Mouse (Mus musculus) testis, adult 2 months (tissue): ENCODE results near the gene Adgrg1. TPM values are rescaled to one million over a fixed set of nuclear protein-coding genes. Genes with fewer than 3 reads are reported as not detected.
A peak's percentile ranks its signal among the peaks of the same experiment; 100 is the strongest.

Source experiments
- H3K27ac ChIP-seq: fragments of 200-500 bp; 2 replicates; pipeline ENCODE4 v1.5.1; 2012; ENCODE audit warnings: low read depth, low read length; ENCODE audit not compliant: control insufficient read depth, insufficient read depth
- H3K27me3 ChIP-seq: fragments of 200-500 bp; 2 replicates; pipeline ENCODE4 v1.6.1; 2012; ENCODE audit warnings: mild to moderate bottlenecking, low read length, moderate library complexity; ENCODE audit not compliant: control insufficient read depth, insufficient read depth
- H3K36me3 ChIP-seq: fragments of 200-500 bp; 2 replicates; pipeline ENCODE4 v1.6.1; 2012; ENCODE audit warnings: mild to moderate bottlenecking, low read length; ENCODE audit not compliant: control insufficient read depth, insufficient read depth
- H3K4me1 ChIP-seq: fragments of 200-500 bp; 2 replicates; pipeline ENCODE4 v1.6.1; 2012; ENCODE audit warnings: low read length; ENCODE audit not compliant: control insufficient read depth, insufficient read depth
- H3K4me3 ChIP-seq: fragments of 200-500 bp; 2 replicates; pipeline ENCODE4 v1.5.1; 2012; ENCODE audit warnings: low read depth, mild to moderate bottlenecking, low read length, moderate library complexity, mixed read lengths; ENCODE audit not compliant: control insufficient read depth
- CTCF ChIP-seq: fragments of 200-500 bp; IDR thresholded peaks from 2 replicates; pipeline ENCODE4 v1.5.1; 2012; ENCODE audit warnings: low read depth, mild to moderate bottlenecking, inconsistent platforms, low read length, moderate library complexity; ENCODE audit not compliant: control insufficient read depth, insufficient read depth, insufficient replicate concordance
- POLR2A ChIP-seq: fragments of 200-500 bp; IDR thresholded peaks from 2 replicates; pipeline ENCODE4 v1.6.1; 2012; ENCODE audit warnings: low read depth, mild to moderate bottlenecking, inconsistent platforms, low read length, moderate library complexity; ENCODE audit not compliant: control insufficient read depth
- polyA plus RNA-seq: library from polyadenylated mRNA; depleted of rRNA; stranded (reverse); fragments of >200 nt; gene quantifications from 2 replicates; pipeline ENCODE4 v1.2.3, GENCODE M21; 2012

Adgrg1 gene
- polyA plus RNA-seq, 1 experiment: 62.3 TPM

DNA sequence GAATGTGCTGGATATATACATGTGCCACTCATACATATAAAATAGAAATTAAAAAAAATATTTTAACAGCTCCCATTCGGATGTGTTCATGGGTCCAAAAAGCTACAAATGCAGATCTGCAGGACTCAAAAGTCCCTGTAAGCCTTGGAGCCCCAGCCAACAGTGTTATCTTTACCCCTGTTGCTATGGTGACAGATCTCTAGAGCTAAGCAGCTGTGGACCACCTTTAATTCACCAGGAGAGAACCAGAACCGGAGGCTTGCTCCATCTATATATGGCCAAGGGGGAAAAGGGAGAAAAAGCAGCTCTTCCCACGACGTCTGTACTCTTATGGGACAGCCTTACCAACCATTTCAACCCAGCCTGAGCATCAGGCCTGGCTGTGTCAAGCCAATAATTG, 70.3 kb downstream of the Adgrg1 start:
- no peaks in the 10 kb centered on the region for H3K27me3 ChIP-seq
- H3K27ac ChIP-seq: no peak overlapping the region
- no peak overlapping the region for H3K4me3 ChIP-seq
- H3K36me3 ChIP-seq: no peaks in the 10 kb centered on the region
- no peaks in the 10 kb centered on the region for H3K4me1 ChIP-seq
- TF ChIP-seq POLR2A (no peak), CTCF (no peak)

- TF ChIP-seq CTCF (no peak), POLR2A (no peak)
- Histone ChIP-seq H3K27ac (no peak overlapping the region), H3K36me3 (no peaks in the 10 kb centered on the region), H3K4me3 (no peak overlapping the region), H3K27me3 (no peaks in the 10 kb centered on the region), H3K4me1 (no peaks in the 10 kb centered on the region)
Observed at GRCm38 (mm10) chr8:95046982-95047381, 72.4 kb downstream of the Adgrg1 start.

DNA sequence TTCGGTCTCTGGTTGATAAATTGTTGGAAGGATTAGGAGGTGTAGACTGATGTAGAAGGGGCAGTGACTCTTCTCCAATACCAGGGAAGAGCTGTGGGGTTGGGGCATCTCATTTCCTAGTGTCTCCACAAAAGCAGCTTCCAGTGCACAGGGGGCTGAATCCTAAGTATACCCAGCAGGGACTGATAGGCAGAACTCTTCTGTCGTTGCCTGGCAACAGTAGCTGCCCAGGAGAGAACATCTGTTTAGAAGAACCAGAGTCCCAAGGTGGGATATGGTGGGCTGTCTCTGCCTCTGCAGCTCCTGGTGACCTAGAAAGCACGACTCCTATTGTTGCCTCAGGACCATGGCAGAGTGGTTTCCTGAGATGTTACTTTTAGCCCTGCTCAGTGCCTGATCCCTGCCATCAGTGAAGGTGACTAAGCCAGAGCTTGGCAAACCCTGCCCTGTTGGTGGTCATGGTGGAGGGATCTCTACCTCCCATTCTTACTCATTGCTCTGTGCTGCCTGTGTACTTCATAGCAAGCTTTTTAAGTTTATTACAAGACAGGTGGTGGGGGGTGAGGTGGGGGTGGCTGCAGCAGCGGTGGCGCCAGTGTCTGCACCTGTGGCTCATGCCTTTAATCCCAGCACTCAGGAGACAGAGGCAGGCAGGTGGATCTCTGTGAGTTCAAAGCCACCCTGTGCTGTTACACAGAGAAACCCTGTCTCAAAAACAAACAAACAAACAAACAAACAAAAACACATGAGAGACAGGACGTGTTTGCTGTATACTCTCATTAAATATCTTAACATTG, 73.5 kb downstream of the Adgrg1 start:
- H3K36me3 ChIP-seq: no peaks in the 10 kb centered on the region
- H3K27me3 ChIP-seq: no peaks in the 10 kb centered on the region
- H3K4me3 ChIP-seq: no peak overlapping the region
- no peak for TF ChIP-seq POLR2A
- TF ChIP-seq CTCF: no peak
- no peaks in the 10 kb centered on the region for H3K4me1 ChIP-seq
- no peak overlapping the region for H3K27ac ChIP-seq

GRCm38 (mm10) chr8:95049636-95050035, 75.1 kb downstream of the Adgrg1 start:
- Histone ChIP-seq H3K4me1 (peaks cover 2% of the 10 kb centered on the region; the same call in 1 of the 2 replicates), H3K36me3 (no peaks in the 10 kb centered on the region), H3K27me3 (no peaks in the 10 kb centered on the region), H3K27ac (no peak overlapping the region), H3K4me3 (no peak overlapping the region)
- TF ChIP-seq CTCF (no peak), POLR2A (no peak)

GRCm38 (mm10) chr8:95054438-95054837, 79.9 kb downstream of the Adgrg1 start:
- TF ChIP-seq CTCF (no peak), POLR2A (no peak)
- no peaks in the 10 kb centered on the region; the same call in 1 of the 2 replicates for H3K36me3 ChIP-seq

DNA sequence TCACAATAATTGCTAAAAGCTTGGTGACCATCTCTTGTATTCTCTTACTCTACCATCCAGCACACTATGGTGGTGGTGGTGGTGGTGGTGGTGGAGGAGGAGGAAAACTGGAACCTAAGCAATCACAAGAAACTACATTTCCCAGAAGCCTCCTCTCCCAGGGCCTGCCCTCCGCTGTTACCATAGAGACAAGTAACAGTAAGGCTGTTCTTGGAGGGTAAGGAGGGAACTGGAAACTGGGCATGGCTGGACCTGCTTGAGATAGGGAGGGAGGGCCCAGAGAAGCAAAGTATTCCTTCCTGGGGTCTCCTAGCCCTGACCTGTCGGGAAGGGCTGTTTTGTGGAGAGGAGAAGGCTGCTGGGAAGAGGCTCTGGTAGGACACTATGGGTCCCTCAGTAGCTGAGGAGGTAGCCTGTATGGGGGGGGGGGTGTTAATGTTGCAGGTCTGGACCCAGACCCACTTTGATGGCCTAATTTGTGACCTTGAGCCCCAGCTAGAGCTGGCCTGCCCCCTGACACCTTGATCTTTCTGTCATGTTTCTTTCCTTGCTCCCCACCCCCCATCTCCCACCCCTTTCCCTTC, 80.5 kb downstream of the Adgrg1 start, which contains the start of gene Drc7:
TSS of gene Drc7 (plus strand) at position 177 of the 584 bp plus-strand sequence.
- Histone ChIP-seq H3K27ac (peak within 1 kb of the TSS; percentile 66), H3K4me3 (peak within 1 kb of the TSS; percentile 90), H3K4me1 (peaks cover 5% of the 10 kb centered on the region), H3K36me3 (no peaks in the 10 kb centered on the region; the same call in 1 of the 2 replicates), H3K27me3 (no peaks in the 10 kb centered on the region)
- no peak for TF ChIP-seq CTCF
- TF ChIP-seq POLR2A: peak; percentile 37; the same call in 1 of the 2 replicates

More at GRCm38 (mm10) chr8:95054438-95054837, 79.9 kb downstream of the Adgrg1 start:
- no peaks in the 10 kb centered on the region for H3K27me3 ChIP-seq
- no peak overlapping the region for H3K4me3 ChIP-seq
- peaks cover 5% of the 10 kb centered on the region for H3K4me1 ChIP-seq
- no peak overlapping the region for H3K27ac ChIP-seq

DNA sequence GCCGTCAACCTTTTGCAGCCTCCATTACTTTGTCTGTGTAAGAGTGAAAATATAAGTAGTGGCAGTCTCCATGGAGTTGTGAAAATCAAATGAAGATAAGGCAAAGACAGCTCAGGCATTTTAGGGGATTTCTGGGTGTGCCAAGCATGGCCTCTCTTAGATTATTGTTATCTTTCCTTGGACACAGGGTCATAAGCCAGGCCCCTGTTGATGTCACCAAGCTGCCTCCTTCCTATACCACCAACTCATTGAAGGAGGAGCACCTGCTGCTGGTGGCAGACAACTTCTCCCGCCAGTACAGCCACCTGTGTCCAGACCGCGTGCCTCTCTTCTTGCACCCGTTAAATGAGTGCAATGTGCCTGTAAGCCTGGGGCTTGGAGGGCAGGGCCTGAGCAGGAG, 81.9 kb downstream of the Adgrg1 start:
- H3K27ac ChIP-seq: no peak overlapping the region
- H3K36me3 ChIP-seq: no peaks in the 10 kb centered on the region; the same call in 1 of the 2 replicates
- peak overlapping the region; percentile 44 for H3K4me3 ChIP-seq
- peaks cover 8% of the 10 kb centered on the region for H3K4me1 ChIP-seq
- TF ChIP-seq POLR2A (no peak), CTCF (no peak)
- no peaks in the 10 kb centered on the region for H3K27me3 ChIP-seq

DNA sequence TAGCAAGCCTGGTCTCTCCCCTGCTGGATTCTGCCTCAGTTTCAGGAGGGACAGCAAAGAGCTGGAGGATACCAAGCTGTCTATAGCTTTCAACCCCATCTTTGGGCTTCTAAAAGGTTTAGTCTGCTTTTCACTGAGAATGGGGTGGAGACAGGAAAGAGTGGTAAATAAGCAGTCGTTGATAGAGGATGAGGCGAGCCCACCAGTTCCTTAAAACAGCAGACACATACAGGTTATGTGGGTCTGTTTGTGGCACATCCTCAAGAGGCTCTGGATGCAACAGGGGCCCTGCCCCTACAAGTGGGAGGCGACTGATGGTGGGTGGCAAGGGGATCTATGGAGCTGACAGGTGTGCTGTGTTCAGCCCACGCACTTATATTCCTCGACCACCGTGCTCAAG, 84.1 kb downstream of the Adgrg1 start:
- H3K4me1 ChIP-seq: peaks cover 16% of the 10 kb centered on the region
- no peak overlapping the region for H3K27ac ChIP-seq
- peaks cover 1% of the 10 kb centered on the region; the same call in 1 of the 2 replicates for H3K36me3 ChIP-seq
- no peak overlapping the region for H3K4me3 ChIP-seq
- H3K27me3 ChIP-seq: no peaks in the 10 kb centered on the region
- TF ChIP-seq POLR2A (no peak), CTCF (no peak)
